Mouse (Mus musculus): ENCODE results near the gene Cd2ap. TPM values are rescaled to one million over a fixed set of nuclear protein-coding genes. Genes with fewer than 3 reads are reported as not detected.

Cd2ap gene
- polyA plus RNA-seq, 2 experiments, result 27.8 to 30.9 TPM

DNA sequence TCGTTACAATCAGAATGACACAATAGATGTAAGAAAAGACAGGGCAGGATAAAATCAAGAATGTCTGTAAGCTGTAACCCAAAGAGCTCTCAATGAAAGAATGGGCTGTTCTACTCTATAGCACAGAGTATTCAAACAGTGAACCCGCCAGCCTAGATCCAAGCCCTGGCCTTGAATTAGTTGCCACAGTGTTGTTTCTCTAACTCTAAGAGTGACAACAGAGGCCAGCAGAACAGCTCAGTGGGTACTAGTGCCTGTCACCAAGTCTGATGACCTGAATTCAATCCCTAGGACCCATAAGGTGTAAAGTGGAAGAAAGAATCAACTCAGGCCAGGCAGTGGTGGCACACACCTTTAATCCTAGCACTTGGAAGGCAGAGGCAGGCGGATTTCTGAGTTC, 13.3 kb downstream of the Cd2ap start:
- Histone ChIP-seq H3K27me3 (ENCODE audit: control insufficient read depth, insufficient read depth, low read length) (no peaks in the 10 kb centered on the region), H3K36me3 (ENCODE audit: control insufficient read depth, insufficient read depth, low read length) (no peaks in the 10 kb centered on the region), H3K4me1 (ENCODE audit: control insufficient read depth, insufficient read depth, low read length) (no peaks in the 10 kb centered on the region), H3K27ac (replicated peaks; ENCODE audit: low read depth, low read length) (no peak overlapping the region), H3K9me3 (ENCODE audit: control insufficient read depth, low read length) (no peaks in the 10 kb centered on the region; the same call in 1 of the 2 replicates), H3K9ac (ENCODE audit: low read depth, low read length, severe bottlenecking) (no peak overlapping the region), H3K4me3 (replicated peaks; ENCODE audit: low read length) (no peak overlapping the region), H3K4me2 (replicated peaks; ENCODE audit: low read depth, low read length, severe bottlenecking) (no peak overlapping the region)
- 89% methylated on average over 3 of the region's 3 CpGs for WGBS
- no peak for TF ChIP-seq POLR2A (IDR thresholded peaks at IDR 0.05; ENCODE audit: borderline replicate concordance, extremely low read depth, insufficient read depth, insufficient read length)
- ATAC-seq (ENCODE audit: low FRiP score, low read depth) (no peak), DNase-seq (ENCODE audit: low spot score) (no peak)

DNA sequence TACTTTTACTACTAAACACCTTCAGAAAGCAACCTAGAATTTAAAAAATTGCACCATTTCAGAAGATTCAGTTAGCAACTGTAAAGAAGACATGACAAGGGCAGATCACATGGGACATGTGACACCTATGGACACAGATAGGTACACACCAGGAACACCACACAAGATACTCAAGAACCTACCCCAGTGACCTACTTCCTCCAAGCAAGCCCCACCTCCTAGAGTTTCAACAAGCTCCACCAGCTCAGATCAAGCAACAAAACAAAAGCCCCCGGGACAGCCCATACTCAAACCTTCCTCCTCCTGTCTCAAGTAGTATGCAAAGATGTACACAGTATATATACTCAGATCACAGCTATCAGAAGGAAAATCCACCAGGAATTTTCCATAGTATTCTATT, 16.1 kb downstream of the Cd2ap start:
- Histone ChIP-seq H3K4me2 (replicated peaks; ENCODE audit: low read depth, low read length, severe bottlenecking) (no peak overlapping the region), H3K9ac (ENCODE audit: low read depth, low read length, severe bottlenecking) (no peak overlapping the region), H3K9me3 (ENCODE audit: control insufficient read depth, low read length) (no peaks in the 10 kb centered on the region), H3K4me1 (ENCODE audit: control insufficient read depth, insufficient read depth, low read length) (no peaks in the 10 kb centered on the region), H3K4me3 (replicated peaks; ENCODE audit: low read length) (no peak overlapping the region), H3K27me3 (ENCODE audit: control insufficient read depth, insufficient read depth, low read length) (no peaks in the 10 kb centered on the region), H3K27ac (replicated peaks; ENCODE audit: low read depth, low read length) (no peak overlapping the region), H3K36me3 (ENCODE audit: control insufficient read depth, insufficient read depth, low read length) (no peaks in the 10 kb centered on the region)
- DNase-seq (ENCODE audit: low spot score) (no peak), ATAC-seq (ENCODE audit: low FRiP score, low read depth) (no peak)
- TF ChIP-seq POLR2A (IDR thresholded peaks at IDR 0.05; ENCODE audit: borderline replicate concordance, extremely low read depth, insufficient read depth, insufficient read length), result no peak
- WGBS, result 81% methylated on average over 1 of the region's 1 CpGs

DNA sequence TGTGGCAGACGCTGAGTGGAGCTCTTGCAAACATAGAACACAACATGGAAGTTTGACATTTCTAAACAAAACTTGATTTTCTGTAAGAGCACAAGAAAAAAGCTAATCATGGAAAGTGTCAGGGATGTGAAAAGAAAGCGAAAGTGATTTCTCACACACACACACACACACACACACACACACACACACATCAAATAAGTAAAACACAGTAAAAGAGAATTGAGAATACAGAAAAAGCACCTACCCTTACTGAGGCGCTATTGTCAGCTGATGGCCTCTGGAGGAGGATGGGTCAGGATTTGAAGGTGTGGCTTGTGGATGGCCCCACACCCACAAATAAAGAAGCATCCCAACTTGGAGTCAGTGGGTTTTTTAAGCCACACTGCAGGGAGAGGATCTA, 19.0 kb downstream of the Cd2ap start:
- DNase-seq (ENCODE audit: low spot score), result no peak
- Histone ChIP-seq H3K4me3 (replicated peaks; ENCODE audit: low read length) (no peak overlapping the region), H3K4me1 (ENCODE audit: control insufficient read depth, insufficient read depth, low read length) (no peaks in the 10 kb centered on the region), H3K36me3 (ENCODE audit: control insufficient read depth, insufficient read depth, low read length) (no peaks in the 10 kb centered on the region), H3K9ac (ENCODE audit: low read depth, low read length, severe bottlenecking) (no peak overlapping the region), H3K27ac (replicated peaks; ENCODE audit: low read depth, low read length) (no peak overlapping the region), H3K27me3 (ENCODE audit: control insufficient read depth, insufficient read depth, low read length) (no peaks in the 10 kb centered on the region), H3K4me2 (replicated peaks; ENCODE audit: low read depth, low read length, severe bottlenecking) (no peak overlapping the region), H3K9me3 (ENCODE audit: control insufficient read depth, low read length) (no peaks in the 10 kb centered on the region)
- WGBS, result 90% methylated on average over 3 of the region's 3 CpGs
- ATAC-seq (ENCODE audit: low FRiP score, low read depth), result no peak
- TF ChIP-seq POLR2A (IDR thresholded peaks at IDR 0.05; ENCODE audit: borderline replicate concordance, extremely low read depth, insufficient read depth, insufficient read length), result no peak

DNA sequence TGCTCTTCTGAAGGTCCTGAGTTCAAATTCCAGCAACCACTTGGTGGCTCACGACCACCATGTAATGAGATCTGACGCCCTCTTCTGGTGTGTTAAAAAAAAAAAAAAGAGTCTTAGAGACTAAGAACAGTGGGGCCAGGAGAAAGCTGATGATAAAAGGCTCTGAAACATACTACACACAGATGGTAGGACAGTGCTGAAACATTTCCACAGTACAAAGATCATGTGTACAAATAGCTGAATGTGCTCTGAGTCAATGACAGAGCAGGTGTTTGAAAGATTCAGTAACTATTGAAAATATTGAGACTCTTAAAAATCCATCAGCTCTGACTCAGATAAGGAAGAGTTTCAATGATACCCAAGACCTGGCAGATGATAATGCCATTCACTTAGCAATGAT, 29.4 kb downstream of the Cd2ap start:
- 82% methylated on average over 2 of the region's 2 CpGs for WGBS
- no peak for ATAC-seq (ENCODE audit: low FRiP score, low read depth)
- TF ChIP-seq POLR2A (IDR thresholded peaks at IDR 0.05; ENCODE audit: borderline replicate concordance, extremely low read depth, insufficient read depth, insufficient read length), result no peak

DNA sequence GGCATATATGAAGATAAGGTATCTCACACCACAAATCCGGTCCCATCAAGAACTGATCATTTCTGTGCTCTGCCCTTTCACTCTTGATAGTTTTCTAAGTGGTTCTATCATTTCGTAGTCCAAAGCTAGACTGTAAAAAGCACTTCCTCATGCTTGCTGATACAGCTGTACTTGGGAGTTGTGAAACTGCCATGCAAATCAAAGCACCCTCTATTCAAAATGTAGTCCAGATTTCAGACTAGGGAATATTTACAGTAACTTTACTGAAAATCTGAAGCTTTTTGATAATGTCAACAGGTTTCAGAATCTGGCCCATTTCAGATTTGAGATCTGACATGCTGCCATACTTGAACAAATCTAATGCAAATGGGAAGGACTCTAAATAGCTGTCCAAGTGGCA, 39.3 kb downstream of the Cd2ap start:
- no peak overlapping the region for H3K4me2 ChIP-seq (replicated peaks; ENCODE audit: low read depth, low read length, severe bottlenecking)
- no peaks in the 10 kb centered on the region for H3K27me3 ChIP-seq (ENCODE audit: control insufficient read depth, insufficient read depth, low read length)
- 94% methylated on average over 2 of the region's 2 CpGs for WGBS
- H3K4me1 ChIP-seq (ENCODE audit: control insufficient read depth, insufficient read depth, low read length), result no peaks in the 10 kb centered on the region
- no peak for ATAC-seq (ENCODE audit: low FRiP score, low read depth)
- no peak for TF ChIP-seq POLR2A (IDR thresholded peaks at IDR 0.05; ENCODE audit: borderline replicate concordance, extremely low read depth, insufficient read depth, insufficient read length)
- H3K27ac ChIP-seq (replicated peaks; ENCODE audit: low read depth, low read length), result no peak overlapping the region
- H3K36me3 ChIP-seq (ENCODE audit: control insufficient read depth, insufficient read depth, low read length), result peaks cover 17% of the 10 kb centered on the region
- no peaks in the 10 kb centered on the region for H3K9me3 ChIP-seq (ENCODE audit: control insufficient read depth, low read length)
- DNase-seq (ENCODE audit: low spot score), result no peak
- H3K4me3 ChIP-seq (replicated peaks; ENCODE audit: low read length), result no peak overlapping the region
- no peak overlapping the region for H3K9ac ChIP-seq (ENCODE audit: low read depth, low read length, severe bottlenecking)

More for the DNA sequence above, 29.4 kb downstream of the Cd2ap start:
- Histone ChIP-seq H3K27ac (replicated peaks; ENCODE audit: low read depth, low read length) (no peak overlapping the region), H3K4me2 (replicated peaks; ENCODE audit: low read depth, low read length, severe bottlenecking) (no peak overlapping the region), H3K4me3 (replicated peaks; ENCODE audit: low read length) (no peak overlapping the region), H3K4me1 (ENCODE audit: control insufficient read depth, insufficient read depth, low read length) (no peaks in the 10 kb centered on the region), H3K9me3 (ENCODE audit: control insufficient read depth, low read length) (no peaks in the 10 kb centered on the region), H3K36me3 (ENCODE audit: control insufficient read depth, insufficient read depth, low read length) (peaks cover 20% of the 10 kb centered on the region), H3K9ac (ENCODE audit: low read depth, low read length, severe bottlenecking) (no peak overlapping the region), H3K27me3 (ENCODE audit: control insufficient read depth, insufficient read depth, low read length) (no peaks in the 10 kb centered on the region)
- DNase-seq (ENCODE audit: low spot score), result no peak

DNA sequence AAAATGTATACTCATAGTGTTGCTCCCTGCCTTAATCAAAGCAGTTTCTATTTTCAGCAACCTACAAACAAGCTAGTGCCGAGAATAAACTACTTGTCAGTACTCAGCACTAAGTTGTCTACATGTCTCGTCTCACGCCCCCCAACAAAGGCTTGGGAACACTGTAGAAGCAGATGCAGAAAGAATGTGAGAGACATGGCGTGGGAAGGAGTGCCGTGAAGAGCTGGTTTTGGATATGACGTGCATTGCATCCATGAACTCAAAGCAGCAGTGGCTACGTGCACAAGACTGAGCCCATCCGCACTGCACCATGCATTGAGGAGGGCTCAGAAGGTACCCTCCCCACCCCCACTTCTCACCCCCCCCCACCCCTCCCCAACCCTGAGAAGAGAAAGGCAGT, 53.7 kb downstream of the Cd2ap start:
- WGBS, result 87% methylated on average over 8 of the region's 8 CpGs
- Histone ChIP-seq H3K4me2 (replicated peaks; ENCODE audit: low read depth, low read length, severe bottlenecking) (no peak overlapping the region), H3K9ac (ENCODE audit: low read depth, low read length, severe bottlenecking) (no peak overlapping the region), H3K27me3 (ENCODE audit: control insufficient read depth, insufficient read depth, low read length) (no peaks in the 10 kb centered on the region), H3K4me1 (ENCODE audit: control insufficient read depth, insufficient read depth, low read length) (no peaks in the 10 kb centered on the region), H3K27ac (replicated peaks; ENCODE audit: low read depth, low read length) (no peak overlapping the region), H3K4me3 (replicated peaks; ENCODE audit: low read length) (no peak overlapping the region), H3K9me3 (ENCODE audit: control insufficient read depth, low read length) (no peaks in the 10 kb centered on the region), H3K36me3 (ENCODE audit: control insufficient read depth, insufficient read depth, low read length) (peaks cover 52% of the 10 kb centered on the region)
- ATAC-seq (ENCODE audit: low FRiP score, low read depth) (no peak), DNase-seq (ENCODE audit: low spot score) (no peak)
- TF ChIP-seq POLR2A (IDR thresholded peaks at IDR 0.05; ENCODE audit: borderline replicate concordance, extremely low read depth, insufficient read depth, insufficient read length), result no peak

Data from limb, embryonic 14.5 days (tissue).